Mouse (Mus musculus): ENCODE measurements around the gene Vsig10.
"Not testable (repeated sequence)": the region's sequence is repeated elsewhere in the genome, so short reads cannot be mapped to it uniquely, and the experiment has no call there.

Vsig10 gene

GRCm38 (mm10) chr5:117355648-117356303, 36.9 kb downstream of the Vsig10 start:
- DNase-seq (ENCODE audit: low read depth, low spot score), result no peak

GRCm38 (mm10) chr5:117356365-117357128, 37.7 kb downstream of the Vsig10 start:
- DNase-seq (ENCODE audit: low read depth, low spot score), result no peak

GRCm38 (mm10) chr5:117357129-117357477, 38.2 kb downstream of the Vsig10 start, which contains the start of gene Wsb2:
Gene Wsb2 (plus strand): TSS chr5:117357304.
- no peak for DNase-seq (ENCODE audit: low read depth, low spot score)

- DNase-seq (ENCODE audit: low read depth, low spot score), result no peak
These were observed 38.8 kb downstream of the Vsig10 start for GRCm38 (mm10) chr5:117357478-117358247.

GRCm38 (mm10) chr5:117358248-117358630, 39.4 kb downstream of the Vsig10 start:
- DNase-seq (ENCODE audit: low read depth, low spot score), result no peak

GRCm38 (mm10) chr5:117358725-117359124, 39.8 kb downstream of the Vsig10 start:
- no peak for DNase-seq (ENCODE audit: low read depth, low spot score)

GRCm38 (mm10) chr5:117359497-117360227, 40.8 kb downstream of the Vsig10 start:
- no peak for DNase-seq (ENCODE audit: low read depth, low spot score)

- DNase-seq (ENCODE audit: low read depth, low spot score), result no peak
These were observed 41.3 kb downstream of the Vsig10 start for GRCm38 (mm10) chr5:117360228-117360515.

- DNase-seq (ENCODE audit: low read depth, low spot score), result no peak
These were observed 42.0 kb downstream of the Vsig10 start for GRCm38 (mm10) chr5:117360631-117361541.

GRCm38 (mm10) chr5:117361590-117361989, 42.7 kb downstream of the Vsig10 start:
- DNase-seq (ENCODE audit: low read depth, low spot score), result no peak

GRCm38 (mm10) chr5:117363066-117363782, 44.3 kb downstream of the Vsig10 start:
- DNase-seq (ENCODE audit: low read depth, low spot score), result no peak

GRCm38 (mm10) chr5:117364821-117365220, 45.9 kb downstream of the Vsig10 start:
- DNase-seq (ENCODE audit: low read depth, low spot score), result no peak

- DNase-seq (ENCODE audit: low read depth, low spot score), result no peak
These were observed 47.1 kb downstream of the Vsig10 start for GRCm38 (mm10) chr5:117365904-117366561.

GRCm38 (mm10) chr5:117367206-117367605, 48.3 kb downstream of the Vsig10 start:
- no peak for DNase-seq (ENCODE audit: low read depth, low spot score)

- no peak for DNase-seq (ENCODE audit: low read depth, low spot score)
These were observed 51.7 kb downstream of the Vsig10 start for GRCm38 (mm10) chr5:117370592-117370991.

GRCm38 (mm10) chr5:117373418-117373817, 54.5 kb downstream of the Vsig10 start:
- DNase-seq (ENCODE audit: low read depth, low spot score), result no peak

- no peak for DNase-seq (ENCODE audit: low read depth, low spot score)
These were observed 55.6 kb downstream of the Vsig10 start for GRCm38 (mm10) chr5:117374372-117375049.

GRCm38 (mm10) chr5:117376331-117376761, 57.5 kb downstream of the Vsig10 start:
- DNase-seq (ENCODE audit: low read depth, low spot score), result no peak

GRCm38 (mm10) chr5:117377731-117378130, 58.8 kb downstream of the Vsig10 start:
- not testable (repeated sequence) for DNase-seq (ENCODE audit: low read depth, low spot score)

Data from embryo, embryonic 11.5 days (tissue).